Mouse (Mus musculus) liver, adult 2 months (tissue): ENCODE data around the gene Ephb4.

ENCODE experiments used
- CTCF ChIP-seq: fragments of 200-500 bp; IDR thresholded peaks from 2 replicates; pipeline ENCODE4 v1.5.1; 2011; ENCODE audit warnings: low read depth, low read length, control low read depth
- POLR2A ChIP-seq: fragments of 200-500 bp; IDR thresholded peaks from 2 replicates; pipeline ENCODE4 v1.6.1; 2011; ENCODE audit warnings: low read length, control low read depth; ENCODE audit not compliant: insufficient read depth; ENCODE audit errors: extremely low read depth

- no peak for TF ChIP-seq POLR2A
- TF ChIP-seq CTCF, result peak; percentile 77
These were observed 31.2 kb downstream of the Ephb4 start for GRCm38 (mm10) chr5:137381152-137381551.
